Mouse (Mus musculus): Measurements from ENCODE around the gene Prrx2. TPM values are rescaled to one million over a fixed set of nuclear protein-coding genes. Genes with fewer than 3 reads are reported as not detected.

Gene Prrx2
- polyA plus RNA-seq (2015; fragmentation: Nextera tagmentation; extraction: Ambion mirVana) = 0.23 TPM in 1 of 2 replicates, not detected in the other

GRCm38 (mm10) chr2:30834373-30835022 is at the start of gene Prrx2:
Gene Prrx2 (plus strand): TSS chr2:30834972.
- H3K27ac ChIP-seq (replicated peaks) = no peak within 1 kb of the TSS
- no peaks in the 10 kb centered on the region for H3K9me3 ChIP-seq (replicated peaks)
- H3K4me1 ChIP-seq (replicated peaks) = peaks cover 10% of the 10 kb centered on the region
- no peak within 1 kb of the TSS for H3K9ac ChIP-seq
- WGBS (ENCODE audit: insufficient replicate concordance) = 50% methylated on average over 9 of the region's 10 CpGs
- no peak within 1 kb of the TSS for H3K4me3 ChIP-seq (replicated peaks)
- H3K36me3 ChIP-seq (replicated peaks) = no peaks in the 10 kb centered on the region
- ATAC-seq (ENCODE audit: insufficient read depth) = no peak
- H3K4me2 ChIP-seq = no peak within 1 kb of the TSS
- peaks cover 33% of the 10 kb centered on the region for H3K27me3 ChIP-seq

- Histone ChIP-seq H3K9ac (no peak overlapping the region), H3K9me3 (replicated peaks) (no peaks in the 10 kb centered on the region), H3K27me3 (peaks cover 46% of the 10 kb centered on the region), H3K4me2 (no peak overlapping the region), H3K36me3 (replicated peaks) (no peaks in the 10 kb centered on the region), H3K4me3 (replicated peaks) (no peak overlapping the region), H3K4me1 (replicated peaks) (peaks cover 22% of the 10 kb centered on the region), H3K27ac (replicated peaks) (no peak overlapping the region)
- no peak for ATAC-seq (ENCODE audit: insufficient read depth)
- 29% methylated on average over 4 of the region's 4 CpGs for WGBS (ENCODE audit: insufficient replicate concordance)
Measured at GRCm38 (mm10) chr2:30787466-30787865, 47.3 kb upstream of the Prrx2 start.

- no peak overlapping the region for H3K27ac ChIP-seq (replicated peaks)
- no peak overlapping the region for H3K4me3 ChIP-seq (replicated peaks)
- peaks cover 26% of the 10 kb centered on the region for H3K4me1 ChIP-seq (replicated peaks)
- WGBS (ENCODE audit: insufficient replicate concordance) = 72% methylated on average over 7 of the region's 7 CpGs
- no peak for ATAC-seq (ENCODE audit: insufficient read depth)
- H3K9me3 ChIP-seq (replicated peaks) = no peaks in the 10 kb centered on the region
- H3K27me3 ChIP-seq = peaks cover 37% of the 10 kb centered on the region
- no peak overlapping the region for H3K9ac ChIP-seq
- no peaks in the 10 kb centered on the region for H3K36me3 ChIP-seq (replicated peaks)
- H3K4me2 ChIP-seq = no peak overlapping the region
Measured at GRCm38 (mm10) chr2:30792061-30792460, 42.7 kb upstream of the Prrx2 start.

GRCm38 (mm10) chr2:30794179-30795108 is 40.3 kb upstream of the Prrx2 start:
- Histone ChIP-seq H3K27me3 (peaks cover 53% of the 10 kb centered on the region), H3K9ac (peak overlapping the region; percentile 45), H3K4me2 (peak overlapping the region; percentile 77), H3K27ac (replicated peaks) (peak overlapping the region; percentile 45; the same call in 1 of the 2 replicates), H3K4me1 (replicated peaks) (peaks cover 26% of the 10 kb centered on the region), H3K9me3 (replicated peaks) (no peaks in the 10 kb centered on the region), H3K4me3 (replicated peaks) (peak overlapping the region; percentile 46), H3K36me3 (replicated peaks) (no peaks in the 10 kb centered on the region)
- whole genome bisulfite sequencing (ENCODE audit: insufficient replicate concordance) = 5% methylated on average over 48 of the region's 48 CpGs
- peak; percentile 71 for ATAC-seq (ENCODE audit: insufficient read depth)

- Histone ChIP-seq H3K9ac (peak overlapping the region; percentile 45), H3K9me3 (replicated peaks) (no peaks in the 10 kb centered on the region), H3K36me3 (replicated peaks) (no peaks in the 10 kb centered on the region), H3K27ac (replicated peaks) (no peak overlapping the region), H3K4me2 (peak overlapping the region; percentile 77), H3K27me3 (peaks cover 62% of the 10 kb centered on the region), H3K4me3 (replicated peaks) (peak overlapping the region; percentile 46), H3K4me1 (replicated peaks) (peaks cover 26% of the 10 kb centered on the region)
- ATAC-seq (ENCODE audit: insufficient read depth) = no peak
- 57% methylated on average over 7 of the region's 7 CpGs for WGBS (ENCODE audit: insufficient replicate concordance)
Measured at GRCm38 (mm10) chr2:30795271-30795888, 39.4 kb upstream of the Prrx2 start.

GRCm38 (mm10) chr2:30795889-30796275 is 38.9 kb upstream of the Prrx2 start:
- 58% methylated on average over 5 of the region's 5 CpGs for WGBS (ENCODE audit: insufficient replicate concordance)
- H3K9ac ChIP-seq = no peak overlapping the region

GRCm38 (mm10) chr2:30796382-30796781 is 38.4 kb upstream of the Prrx2 start:
- Histone ChIP-seq H3K9me3 (replicated peaks) (no peaks in the 10 kb centered on the region), H3K4me2 (peak overlapping the region; percentile 51), H3K27me3 (peaks cover 72% of the 10 kb centered on the region), H3K36me3 (replicated peaks) (no peaks in the 10 kb centered on the region), H3K9ac (no peak overlapping the region), H3K4me1 (replicated peaks) (peaks cover 33% of the 10 kb centered on the region), H3K27ac (replicated peaks) (no peak overlapping the region), H3K4me3 (replicated peaks) (peak overlapping the region; percentile 24; the same call in 1 of the 2 replicates)
- ATAC-seq (ENCODE audit: insufficient read depth) = no peak
- WGBS (ENCODE audit: insufficient replicate concordance) = 3% methylated on average over 11 of the region's 11 CpGs

More at GRCm38 (mm10) chr2:30795889-30796275, 38.9 kb upstream of the Prrx2 start:
- Histone ChIP-seq H3K4me1 (replicated peaks) (peaks cover 28% of the 10 kb centered on the region), H3K4me3 (replicated peaks) (0 out of 2 replicates have a peak overlapping the region, but pooled peaks have one; percentile 24), H3K27ac (replicated peaks) (no peak overlapping the region), H3K4me2 (no peak overlapping the region), H3K9me3 (replicated peaks) (no peaks in the 10 kb centered on the region), H3K27me3 (peaks cover 67% of the 10 kb centered on the region), H3K36me3 (replicated peaks) (no peaks in the 10 kb centered on the region)
- ATAC-seq (ENCODE audit: insufficient read depth) = no peak

- 57% methylated on average over 3 of the region's 3 CpGs for WGBS (ENCODE audit: insufficient replicate concordance)
- Histone ChIP-seq H3K4me2 (no peak overlapping the region), H3K9ac (no peak overlapping the region), H3K4me3 (replicated peaks) (no peak overlapping the region), H3K9me3 (replicated peaks) (no peaks in the 10 kb centered on the region), H3K27me3 (peaks cover 95% of the 10 kb centered on the region), H3K4me1 (replicated peaks) (peaks cover 35% of the 10 kb centered on the region), H3K36me3 (replicated peaks) (no peaks in the 10 kb centered on the region), H3K27ac (replicated peaks) (no peak overlapping the region)
- ATAC-seq (ENCODE audit: insufficient read depth) = no peak
Measured at GRCm38 (mm10) chr2:30799456-30799855, 35.3 kb upstream of the Prrx2 start.

GRCm38 (mm10) chr2:30800671-30801066 is 34.1 kb upstream of the Prrx2 start:
- H3K4me1 ChIP-seq (replicated peaks) = peaks cover 25% of the 10 kb centered on the region
- no peak overlapping the region for H3K4me3 ChIP-seq (replicated peaks)
- no peak overlapping the region for H3K27ac ChIP-seq (replicated peaks)
- no peak for ATAC-seq (ENCODE audit: insufficient read depth)
- 22% methylated on average over 7 of the region's 7 CpGs for WGBS (ENCODE audit: insufficient replicate concordance)
- H3K36me3 ChIP-seq (replicated peaks) = no peaks in the 10 kb centered on the region
- no peak overlapping the region for H3K9ac ChIP-seq
- no peaks in the 10 kb centered on the region for H3K9me3 ChIP-seq (replicated peaks)
- peak overlapping the region; percentile 64 for H3K4me2 ChIP-seq
- peaks cover 99% of the 10 kb centered on the region for H3K27me3 ChIP-seq

- ATAC-seq (ENCODE audit: insufficient read depth) = no peak
- WGBS (ENCODE audit: insufficient replicate concordance) = 2% methylated on average over 77 of the region's 77 CpGs
Measured at GRCm38 (mm10) chr2:30801067-30801852, 33.5 kb upstream of the Prrx2 start.

More at GRCm38 (mm10) chr2:30801067-30801852, 33.5 kb upstream of the Prrx2 start:
- peak overlapping the region; percentile 64 for H3K4me2 ChIP-seq
- no peak overlapping the region for H3K9ac ChIP-seq
- no peaks in the 10 kb centered on the region for H3K9me3 ChIP-seq (replicated peaks)
- peaks cover 20% of the 10 kb centered on the region for H3K4me1 ChIP-seq (replicated peaks)
- H3K27me3 ChIP-seq = peaks cover 99% of the 10 kb centered on the region
- H3K4me3 ChIP-seq (replicated peaks) = peak overlapping the region; percentile 39
- no peak overlapping the region for H3K27ac ChIP-seq (replicated peaks)
- H3K36me3 ChIP-seq (replicated peaks) = no peaks in the 10 kb centered on the region

Measured in liver, embryonic 15.5 days (tissue).